ENCODE assay signal across 7 mouse cellular contexts in the genomic region with DNA sequence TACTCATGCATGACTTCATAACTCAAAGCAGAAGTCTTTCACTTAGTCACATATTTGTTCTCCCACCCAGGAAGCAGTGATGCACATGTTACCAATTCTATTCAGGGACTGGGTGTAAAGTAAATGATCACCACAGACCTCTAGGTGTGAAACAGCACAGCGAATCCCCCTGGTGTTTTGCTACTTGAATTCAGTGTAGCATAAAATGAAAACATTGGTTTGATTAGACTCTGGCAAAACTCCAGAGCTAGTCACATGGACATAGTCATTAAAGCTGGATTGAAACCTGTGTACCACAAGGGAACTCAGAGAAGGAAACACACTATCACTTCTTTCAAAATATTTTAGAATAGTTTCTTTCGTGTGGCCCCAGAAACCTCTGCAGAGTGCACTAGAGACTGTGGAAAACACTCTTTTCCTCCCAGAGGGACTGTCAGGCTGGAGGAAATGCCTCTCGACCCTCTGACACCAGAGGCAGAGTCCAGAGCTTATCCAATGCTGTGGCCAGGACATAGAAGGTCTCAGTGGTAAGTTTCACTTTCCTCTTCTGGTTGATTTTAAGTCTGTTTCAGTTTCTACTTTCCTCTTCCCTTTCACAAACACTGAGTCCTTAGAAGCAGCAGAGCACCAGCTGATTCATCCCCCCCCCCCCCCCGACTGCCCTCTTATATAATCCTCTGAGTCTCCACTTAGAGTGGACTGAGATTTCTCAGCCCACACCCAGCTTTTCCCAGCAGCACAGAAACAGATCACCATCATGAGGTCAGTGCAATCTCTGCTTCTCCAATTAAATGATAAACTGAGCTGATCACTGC. TPM values are rescaled to one million over a fixed set of nuclear protein-coding genes. Genes with fewer than 3 reads are reported as not detected.
A peak's percentile ranks its signal among the peaks of the same experiment; 100 is the strongest.
DNase-seq lines count a peak whose midpoint lies in the region; ATAC-seq and TF ChIP-seq lines count a peak whose summit lies in the region.
"Not testable (repeated sequence)": the region's sequence is repeated elsewhere in the genome, so short reads cannot be mapped to it uniquely, and the experiment has no call there.

A gene (plus strand): TSS at position 734 of the 815 bp plus-strand sequence.

- not testable (repeated sequence) for H3K36me3 ChIP-seq in forebrain, embryonic 12.5 days (replicated peaks); heart, embryonic 15.5 days; intestine, postnatal 0 days (ENCODE audit: control insufficient read depth, insufficient read depth); limb, embryonic 13.5 days; macrophage (ENCODE audit: inconsistent target)

- H3K9ac ChIP-seq in forebrain, embryonic 12.5 days; heart, embryonic 15.5 days; intestine, postnatal 0 days (ENCODE audit: low read depth, low read length); limb, embryonic 13.5 days: not testable (repeated sequence)

- 0 out of 2 replicates have a peak, but pooled peaks have one; percentile 27 for ATAC-seq in forebrain, embryonic 12.5 days (ENCODE audit: low FRiP score)
- ATAC-seq in heart, embryonic 15.5 days (replicated peaks; ENCODE audit: insufficient number of reproducible peaks, insufficient read depth, low FRiP score, low read depth), result peak; percentile 58; the same call in 1 of the 2 replicates
- peak; percentile 87 for ATAC-seq in intestine, postnatal 0 days
- ATAC-seq in limb, embryonic 13.5 days (ENCODE audit: low FRiP score, low read depth), result peak; percentile 83

- not testable (repeated sequence) for H3K9me3 ChIP-seq in forebrain, embryonic 12.5 days; heart, embryonic 15.5 days (replicated peaks); intestine, postnatal 0 days (ENCODE audit: control insufficient read depth); limb, embryonic 13.5 days

- not testable (repeated sequence) for H3K27ac ChIP-seq in forebrain, embryonic 12.5 days; limb, embryonic 13.5 days
- peak within 1 kb of the TSS; percentile 12; the same call in 1 of the 2 replicates for H3K27ac ChIP-seq in heart, embryonic 15.5 days
- peak within 1 kb of the TSS; percentile 50; the same call in 1 of the 2 replicates for H3K27ac ChIP-seq in intestine, postnatal 0 days (ENCODE audit: low read depth, low read length)
- peak within 1 kb of the TSS; percentile 84 for H3K27ac ChIP-seq in macrophage

- not testable (repeated sequence) for TF ChIP-seq CTCF in intestine, postnatal 0 days (IDR thresholded peaks at IDR 0.05; ENCODE audit: low read depth)

- H3K4me1 ChIP-seq in forebrain, embryonic 12.5 days; heart, embryonic 15.5 days (replicated peaks); intestine, postnatal 0 days (replicated peaks; ENCODE audit: control insufficient read depth, insufficient read depth, low read length): not testable (repeated sequence)
- peaks cover 11% of the 10 kb centered on the region for H3K4me1 ChIP-seq in limb, embryonic 13.5 days

- 60% methylated on average over 4 of the region's 4 CpGs for WGBS in forebrain, embryonic 12.5 days
- WGBS in heart, embryonic 15.5 days, result 26% methylated on average over 4 of the region's 4 CpGs
- WGBS in intestine, postnatal 0 days, result 27% methylated on average over 4 of the region's 4 CpGs
- 36% methylated on average over 4 of the region's 4 CpGs for WGBS in limb, embryonic 13.5 days
- WGBS in macrophage (ENCODE audit: missing documents), result 34% methylated on average over 3 of the region's 4 CpGs

- not testable (repeated sequence) for H3K27me3 ChIP-seq in forebrain, embryonic 12.5 days; heart, embryonic 15.5 days; intestine, postnatal 0 days (replicated peaks; ENCODE audit: control insufficient read depth, insufficient read depth, low read length); limb, embryonic 13.5 days

- H3K4me3 ChIP-seq in forebrain, embryonic 12.5 days (replicated peaks); heart, embryonic 15.5 days; intestine, postnatal 0 days (ENCODE audit: low read depth, low read length); limb, embryonic 13.5 days: not testable (repeated sequence)
- peak within 1 kb of the TSS; percentile 9 for H3K4me3 ChIP-seq in macrophage (ENCODE audit: inconsistent target)

- not testable (repeated sequence) for H3K4me2 ChIP-seq in forebrain, embryonic 12.5 days
- H3K4me2 ChIP-seq in heart, embryonic 15.5 days, result 0 out of 2 replicates have a peak within 1 kb of the TSS, but pooled peaks have one; percentile 11
- peak within 1 kb of the TSS; percentile 41 for H3K4me2 ChIP-seq in intestine, postnatal 0 days (replicated peaks; ENCODE audit: low read depth)
- peak within 1 kb of the TSS; percentile 31 for H3K4me2 ChIP-seq in limb, embryonic 13.5 days (replicated peaks)

- peak; percentile 45 for DNase-seq in adrenal gland, postnatal 14 days
- DNase-seq in retina, postnatal 1 day, result peak; percentile 50

- H3K79me2 ChIP-seq in macrophage (ENCODE audit: inconsistent target), result peaks cover 32% of the 10 kb centered on the region; the same call in 1 of the 2 replicates

RNA-seq across cellular contexts. Expression of the gene that starts here (rescaled TPM):
- 1.4 and 1.6 TPM in 2 replicates for total RNA-seq in adrenal gland, postnatal 14 days (2021)
- polyA plus RNA-seq in forebrain, embryonic 12.5 days (2016; fragmentation: Nextera tagmentation; extraction: Ambion mirVana), result 0.09 TPM in 1 of 2 replicates, not detected in the other
- 0.34 and 0.82 TPM in 2 replicates for polyA plus RNA-seq in heart, embryonic 15.5 days (2015; fragmentation: Nextera tagmentation; extraction: Ambion mirVana)
- polyA plus RNA-seq in intestine, postnatal 0 days (2015; fragmentation: Nextera tagmentation; extraction: Ambion mirVana), result 2.2 and 2.3 TPM in 2 replicates
- polyA plus RNA-seq in limb, embryonic 13.5 days (2015; fragmentation: Nextera tagmentation; extraction: Ambion mirVana), result 0.70 and 0.78 TPM in 2 replicates
- 10 to 100 TPM in 18 of 26 experiments, 1 to 10 TPM in 8; 1.6 to 98.6 (median 29.8) TPM for total RNA-seq in macrophage (2018; cell fraction: chromatin; rRNA removed)
- total RNA-seq in macrophage (2018; cell fraction: cytosol; rRNA removed), result 100 to 1,000 TPM in 14 of 26 experiments, 10 to 100 TPM in 12; 26.4 to 491 (median 133) TPM
- 100 to 1,000 TPM in 13 of 26 experiments, 10 to 100 TPM in 12, 1 to 10 TPM in 1; 8.7 to 374 (median 106) TPM for total RNA-seq in macrophage (2018; cell fraction: nucleus; rRNA removed)
- polyA plus RNA-seq in macrophage (2018), result 29.7 to 123 TPM (median 34.2 TPM) in 3 replicates

Comparison
In these comparisons a context has a peak if more than half of its experiments do, and no peak if none do; other contexts are left out.
1. Peak in ATAC-seq in forebrain, embryonic 12.5 days; RNA of the gene not detected or under 1 TPM.
2. Peak in ATAC-seq, H3K27ac ChIP-seq and H3K4me2 ChIP-seq in heart, embryonic 15.5 days; RNA of the gene not detected or under 1 TPM.
3. Peak in ATAC-seq and H3K4me2 ChIP-seq in limb, embryonic 13.5 days; RNA of the gene not detected or under 1 TPM.
4. ATAC-seq: peak in every context shown above with its lines; median percentile 87 in intestine, postnatal 0 days; 83 in limb, embryonic 13.5 days; 58 in heart, embryonic 15.5 days; 27 in forebrain, embryonic 12.5 days.